Mouse (Mus musculus) mesoderm, embryonic 11.5 days (tissue): Measurements from ENCODE around the gene Med10.

ENCODE experiments used
- DNase-seq: peaks from one replicate; pipeline ENCODE4 v3.0.0-alpha.2; 2012; ENCODE audit warnings: low read depth, low spot score

Med10 gene

DNA sequence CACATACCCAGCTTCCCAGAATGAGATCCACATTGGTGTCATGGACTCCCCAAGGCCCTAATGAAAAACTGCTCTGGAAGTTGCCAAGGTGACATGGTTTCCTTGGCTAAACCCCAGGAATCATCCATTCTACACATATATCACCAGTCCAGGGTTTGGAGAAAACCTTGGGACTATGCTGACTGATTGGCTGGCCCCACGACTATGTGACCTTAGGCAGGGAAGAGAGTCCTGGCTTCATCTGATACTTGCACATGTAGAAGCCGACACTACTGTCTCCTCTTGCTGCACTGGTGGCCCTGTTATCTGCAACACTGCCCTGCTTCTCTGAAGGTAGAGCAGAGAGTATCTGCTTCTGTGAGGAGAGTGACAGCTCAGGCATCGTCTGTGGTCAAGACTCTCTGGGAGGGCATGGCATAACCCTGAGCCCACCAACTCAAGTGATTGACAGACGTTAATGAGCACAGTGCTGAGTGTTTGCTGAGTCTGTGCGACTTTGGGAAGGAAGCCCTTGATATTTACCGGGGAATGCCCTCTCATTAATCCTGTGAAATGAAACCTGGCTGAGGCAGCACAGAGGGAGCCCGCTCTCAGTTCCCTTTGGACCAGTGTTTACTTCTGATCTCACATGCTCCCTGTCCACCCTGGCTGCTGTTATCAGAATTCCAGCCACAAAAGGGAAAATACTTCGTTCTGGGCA is 23.4 kb downstream of the Med10 start:
- DNase-seq: peak; percentile 17

DNA sequence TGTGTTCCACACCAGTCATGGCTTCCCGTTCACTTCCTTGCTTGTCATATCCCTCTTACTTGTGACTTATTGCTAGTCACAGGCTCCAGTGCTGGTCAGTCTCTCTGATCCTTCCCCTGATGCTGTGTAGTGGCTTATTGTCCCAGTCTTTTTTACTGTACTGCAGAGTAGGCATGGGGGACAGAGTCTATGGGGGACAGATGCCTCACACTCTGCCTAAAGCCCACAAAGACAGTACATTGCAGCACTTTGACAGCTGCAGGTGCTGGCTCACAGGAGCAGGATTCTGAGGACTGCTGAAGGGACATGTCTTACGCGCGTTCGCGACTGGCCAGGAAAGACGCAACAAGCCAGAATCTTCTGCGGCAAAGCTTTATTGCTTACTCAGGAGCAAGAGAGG is 28.4 kb downstream of the Med10 start:
- DNase-seq: no peak

DNA sequence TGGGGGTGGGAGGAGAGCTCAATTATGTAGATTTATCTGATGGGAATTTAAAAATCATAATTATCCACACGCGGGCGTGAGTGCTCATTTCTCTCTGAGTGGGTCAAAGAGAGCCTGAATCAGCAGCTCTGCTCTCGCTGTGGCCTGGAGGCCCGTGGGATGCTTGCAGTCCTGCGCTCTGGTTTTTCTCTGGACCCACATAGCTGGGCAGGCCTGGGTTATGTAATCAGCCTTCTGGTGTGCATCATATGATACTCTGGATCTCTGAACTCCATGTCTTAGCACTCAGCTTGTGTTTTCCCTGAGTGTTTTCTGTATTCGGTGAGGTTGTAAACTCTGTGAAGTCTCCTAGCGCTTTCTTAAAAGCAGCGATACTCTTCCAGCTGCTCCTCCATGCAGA is 30.4 kb downstream of the Med10 start:
- DNase-seq: no peak

DNA sequence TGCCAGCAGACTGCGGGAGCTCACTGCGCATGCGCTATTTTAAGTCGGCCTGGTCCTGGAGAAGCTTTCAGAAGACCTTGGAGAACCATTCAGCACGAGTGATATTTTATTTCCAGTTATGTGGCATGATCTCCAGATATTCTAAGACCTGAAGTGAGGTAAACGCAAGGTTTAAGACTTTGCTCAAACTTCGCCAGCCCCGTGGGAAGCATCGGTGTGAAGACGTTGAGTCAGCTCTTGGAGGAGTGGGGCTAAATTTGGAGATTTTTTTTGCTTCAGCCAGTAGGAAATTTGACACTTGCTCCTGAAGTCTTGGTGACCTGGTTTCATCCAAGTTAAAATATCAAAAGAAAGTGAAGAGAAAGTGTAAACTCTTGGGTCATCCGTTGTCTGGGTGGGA is 31.2 kb downstream of the Med10 start:
- DNase-seq: no peak

DNA sequence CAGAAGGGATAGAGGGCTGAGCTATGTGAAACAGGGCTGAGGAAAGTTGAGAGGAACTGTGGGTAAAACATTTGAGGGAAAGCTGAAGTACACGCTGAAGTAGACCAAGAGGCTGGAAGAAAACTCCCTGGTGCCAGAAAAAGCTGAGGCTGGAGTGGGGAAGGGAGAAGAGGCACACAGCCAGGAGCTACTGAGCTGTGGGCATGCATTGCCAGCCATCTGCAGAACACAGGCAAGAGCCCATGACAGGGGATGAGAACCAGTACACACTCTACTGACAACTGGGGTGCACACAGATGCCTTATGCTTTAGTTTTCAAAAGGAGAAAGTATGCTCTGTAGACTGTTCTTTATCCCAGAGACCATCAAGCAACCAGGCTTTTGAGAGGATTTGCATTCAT is 43.4 kb downstream of the Med10 start:
- no peak for DNase-seq

DNA sequence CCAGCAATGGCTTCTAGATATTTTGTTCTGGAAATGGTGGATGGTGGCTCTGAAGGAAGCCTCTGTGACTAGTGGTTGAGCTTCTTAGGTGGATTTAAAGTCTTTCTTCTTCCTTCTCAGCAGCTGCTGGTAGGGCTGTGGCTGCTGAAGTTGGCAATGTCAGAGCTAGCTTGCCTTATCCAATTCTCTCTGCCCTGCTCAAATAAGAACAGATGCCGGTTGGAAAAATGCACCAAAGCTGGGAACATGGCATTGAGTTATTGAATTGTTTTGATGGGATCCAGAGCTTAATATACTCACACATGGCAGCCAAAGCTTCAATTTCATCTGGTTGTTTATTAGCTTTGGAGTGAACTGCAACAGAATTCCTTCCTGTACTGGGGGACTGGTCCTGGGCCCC is 47.4 kb downstream of the Med10 start:
- DNase-seq: no peak

DNA sequence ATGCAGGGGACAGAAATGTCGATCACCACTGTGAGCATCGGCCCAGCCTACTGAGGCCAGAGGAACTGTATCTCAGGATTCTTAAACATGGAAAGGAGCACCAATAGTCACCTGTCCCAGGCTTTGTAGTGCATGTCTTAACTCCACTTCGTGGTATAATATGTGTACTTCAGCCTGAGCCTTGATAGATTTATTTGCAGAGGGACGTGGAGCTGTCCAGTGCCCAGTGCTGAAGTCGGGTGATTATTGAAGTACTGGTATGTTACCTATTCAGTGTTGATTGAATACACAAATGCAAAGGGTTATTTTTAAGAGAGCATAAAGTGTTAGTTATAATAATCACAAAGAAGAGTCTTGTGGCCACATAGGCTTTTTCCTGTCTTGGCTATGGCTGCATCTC is 50.1 kb downstream of the Med10 start:
- peak; percentile 59 for DNase-seq

DNA sequence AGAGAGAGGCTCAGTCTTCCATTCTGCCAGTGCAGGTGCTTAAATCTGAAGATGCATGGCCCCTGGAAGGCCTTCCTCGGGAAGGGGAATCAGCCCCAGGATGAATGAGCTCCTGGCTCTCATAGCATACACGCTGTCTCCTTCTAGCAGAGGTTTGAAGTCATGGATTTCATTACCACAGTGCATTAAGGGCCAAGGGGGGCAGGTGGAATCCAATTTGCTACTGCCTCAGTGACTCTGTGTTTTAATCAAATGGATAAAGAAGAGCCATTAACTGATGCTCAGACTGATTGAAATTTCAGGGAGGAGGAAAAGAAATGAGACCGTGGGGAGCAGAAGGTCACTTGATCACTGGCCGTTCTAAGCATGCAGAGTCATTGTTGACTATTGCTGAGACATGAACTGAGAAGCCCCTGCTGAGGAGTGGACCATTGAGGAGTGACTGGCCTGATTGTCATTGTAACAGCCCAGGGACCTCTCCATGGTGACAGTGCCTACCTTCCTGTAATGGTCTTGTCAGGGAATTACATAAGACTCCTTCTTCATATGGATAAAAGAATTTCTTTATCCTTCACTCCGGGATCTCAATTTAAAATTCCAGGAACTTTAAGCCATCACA is 51.3 kb downstream of the Med10 start:
- DNase-seq: peak; percentile 22

DNA sequence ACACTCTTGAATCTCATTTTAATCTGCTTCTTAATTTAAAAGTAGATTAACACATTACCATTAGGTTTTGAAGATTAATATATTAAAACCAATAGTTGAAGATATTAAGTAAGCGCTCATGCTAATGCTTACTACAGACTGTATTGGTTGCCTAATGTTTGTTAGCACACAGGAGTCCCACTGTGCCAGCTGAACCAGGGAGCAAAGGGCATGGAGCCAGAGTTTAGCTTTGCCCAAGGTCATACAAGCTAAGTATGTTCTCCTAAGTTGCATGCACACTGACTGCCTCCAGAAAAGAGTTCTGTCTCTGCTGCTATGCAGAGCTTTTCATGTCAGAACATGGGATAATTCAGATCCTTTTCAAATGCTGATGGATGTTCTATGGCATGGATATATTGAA is 53.7 kb downstream of the Med10 start:
- DNase-seq: no peak

DNA sequence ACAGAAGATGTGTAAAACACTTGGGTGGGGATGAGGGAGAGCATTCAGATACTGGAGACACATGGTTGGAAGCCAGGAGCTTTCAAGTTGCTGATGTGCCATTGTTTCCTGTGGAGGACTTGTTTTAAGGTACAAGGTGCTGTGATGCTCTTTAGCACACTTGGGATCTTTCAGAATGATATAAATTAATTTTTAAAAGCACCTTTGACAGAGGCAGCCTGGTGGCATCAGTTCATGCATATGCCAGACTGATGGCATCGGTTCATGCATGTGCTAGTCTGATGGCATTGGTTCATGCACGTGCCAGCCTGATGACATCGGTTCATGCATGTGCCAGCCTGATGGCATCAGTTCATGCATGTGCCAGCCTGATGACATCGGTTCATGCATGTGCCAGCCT is 60.1 kb downstream of the Med10 start:
- no peak for DNase-seq

DNA sequence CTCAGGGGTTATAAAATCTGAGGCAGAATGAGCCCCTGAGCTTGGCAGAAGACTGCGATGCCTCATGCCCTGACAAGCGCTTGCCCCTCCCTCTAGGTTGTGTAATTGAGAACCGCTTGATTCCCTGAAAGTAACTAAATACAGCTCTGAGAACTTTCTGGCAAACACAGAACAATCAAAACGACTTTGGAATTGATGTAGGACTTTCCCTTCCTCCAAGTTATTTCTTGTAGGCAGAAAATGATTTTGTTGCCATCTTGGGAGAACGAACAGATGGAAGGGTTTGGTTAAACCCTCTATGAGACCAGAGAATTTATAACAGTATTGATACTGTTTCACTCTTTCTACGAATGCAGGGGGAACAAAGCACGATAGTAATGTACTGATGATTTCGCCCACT is 62.7 kb downstream of the Med10 start:
- no peak for DNase-seq
